Mouse (Mus musculus) inflammation-experienced regulatory T-cells, adult 6 months (primary cell): ENCODE measurements around the gene Hcn2. TPM values are rescaled to one million over a fixed set of nuclear protein-coding genes. Genes with fewer than 3 reads are reported as not detected.
A peak's percentile ranks its signal among the peaks of the same experiment; 100 is the strongest.

Experiments used
- ATAC-seq: one replicate; pipeline ENCODE4 v1.8.0; 2017
- polyA plus RNA-seq, 3 experiments: library from polyadenylated mRNA; unstranded; fragments of 100-300 nt; shearing (Covaris generic); gene quantifications; one replicate each; pipeline ENCODE4 v1.2.1; 2017

Gene Hcn2
- polyA plus RNA-seq, 3 experiments from 2014 or later: not detected

GRCm38 (mm10) chr10:79778006-79778405, 61.6 kb downstream of the Hcn2 start:
- ATAC-seq: no peak

GRCm38 (mm10) chr10:79779193-79779592, 62.8 kb downstream of the Hcn2 start:
- ATAC-seq: no peak

- peak; percentile 82 for ATAC-seq
Observed at GRCm38 (mm10) chr10:79779784-79780663, 63.6 kb downstream of the Hcn2 start.

- ATAC-seq: peak; percentile 60
Observed at GRCm38 (mm10) chr10:79780664-79781015, 64.2 kb downstream of the Hcn2 start.

- ATAC-seq: no peak
Observed at GRCm38 (mm10) chr10:79781139-79781538, 64.7 kb downstream of the Hcn2 start.

- no peak for ATAC-seq
Observed at GRCm38 (mm10) chr10:79781956-79782355, 65.5 kb downstream of the Hcn2 start.

- ATAC-seq: no peak
Observed at GRCm38 (mm10) chr10:79783050-79783449, 66.6 kb downstream of the Hcn2 start.

- ATAC-seq: no peak
Observed at GRCm38 (mm10) chr10:79783920-79784800, 67.7 kb downstream of the Hcn2 start.

Other genes starting within 250 kb of the Hcn2 start
- gene Vmn2r83, start 247.9 kb upstream of the Hcn2 start, polyA plus RNA-seq: not detected
- gene Plpp2, start 182.8 kb upstream of the Hcn2 start, polyA plus RNA-seq: 1 to 10 TPM; 2.4 to 5.8 (median 2.9) TPM
- gene Mier2, start 161.4 kb upstream of the Hcn2 start, polyA plus RNA-seq: 10 to 100 TPM; 11.6 to 15.0 (median 13.1) TPM
- not detected for gene Theg, start 129.3 kb upstream of the Hcn2 start, polyA plus RNA-seq
- not detected for gene C2cd4c, start 102.6 kb upstream of the Hcn2 start, polyA plus RNA-seq
- not detected for gene Shc2, start 78.7 kb upstream of the Hcn2 start, polyA plus RNA-seq
- gene Odf3l2, start 70.9 kb upstream of the Hcn2 start, polyA plus RNA-seq: not detected
- gene Madcam1, start 52.1 kb upstream of the Hcn2 start, polyA plus RNA-seq: not detected
- 10 to 100 TPM; 15.9 to 25.7 (median 17.5) TPM for gene Tpgs1, start 47.3 kb upstream of the Hcn2 start, polyA plus RNA-seq
- 10 to 100 TPM; 13.9 to 26.7 (median 20.5) TPM for gene Cdc34, start 34.4 kb upstream of the Hcn2 start, polyA plus RNA-seq
- gene Gzmm, start 27.6 kb upstream of the Hcn2 start, polyA plus RNA-seq: 1 to 10 TPM in 1 of 3 experiments, under 1 TPM in 2; 0.62 to 3.2 (median 0.94) TPM
- 100 to 1,000 TPM; 116 to 152 (median 121) TPM for gene Bsg, start 12.1 kb upstream of the Hcn2 start, polyA plus RNA-seq
- gene Polrmt, start 29.9 kb downstream of the Hcn2 start, polyA plus RNA-seq: 10 to 100 TPM; 10.6 to 19.2 (median 17.1) TPM
- gene Fgf22, start 38.4 kb downstream of the Hcn2 start, polyA plus RNA-seq: under 1 TPM in 1 of 3 experiments, not detected in 2; 0.24 TPM
- 1 to 10 TPM; 2.1 to 2.8 (median 2.7) TPM for gene Rnf126, start 50.3 kb downstream of the Hcn2 start, polyA plus RNA-seq
- gene Fstl3, start 60.6 kb downstream of the Hcn2 start, polyA plus RNA-seq: 1 to 10 TPM in 1 of 3 experiments, under 1 TPM in 1, not detected in 1; 0.21 to 1.2 TPM
- 1 to 10 TPM in 1 of 3 experiments, under 1 TPM in 1, not detected in 1; 0.57 to 1.1 TPM for gene Prss57, start 74.3 kb downstream of the Hcn2 start, polyA plus RNA-seq
- gene Palm, start 76.9 kb downstream of the Hcn2 start, polyA plus RNA-seq: under 1 TPM in 1 of 3 experiments, not detected in 2; 0.43 TPM
- not detected for gene Misp, start 104.4 kb downstream of the Hcn2 start, polyA plus RNA-seq
- 100 to 1,000 TPM in 2 of 3 experiments, 10 to 100 TPM in 1; 97.4 to 169 (median 149) TPM for gene Ptbp1, start 137.8 kb downstream of the Hcn2 start, polyA plus RNA-seq
- gene Prtn3, start 157.8 kb downstream of the Hcn2 start, polyA plus RNA-seq: not detected
- gene Plppr3, start 158.0 kb downstream of the Hcn2 start, polyA plus RNA-seq: 1 to 10 TPM; 1.6 to 3.3 (median 2.2) TPM
- gene Elane, start 169.6 kb downstream of the Hcn2 start, polyA plus RNA-seq: not detected
- not detected for gene Cfd, start 174.2 kb downstream of the Hcn2 start, polyA plus RNA-seq
- 1 to 10 TPM; 5.7 to 7.9 (median 7.1) TPM for gene Med16, start 192.3 kb downstream of the Hcn2 start, polyA plus RNA-seq
- gene Gm26602, start 194.2 kb downstream of the Hcn2 start, polyA plus RNA-seq: 1 to 10 TPM in 1 of 3 experiments, not detected in 2; 5.5 TPM
- gene Kiss1r, start 200.3 kb downstream of the Hcn2 start, polyA plus RNA-seq: not detected
- gene R3hdm4, start 204.6 kb downstream of the Hcn2 start, polyA plus RNA-seq: 100 to 1,000 TPM in 1 of 3 experiments, 10 to 100 TPM in 2; 96.5 to 106 (median 96.9) TPM
- gene Arid3a, start 210.4 kb downstream of the Hcn2 start, polyA plus RNA-seq: 1 to 10 TPM; 2.1 to 3.5 (median 2.4) TPM
- 10 to 100 TPM; 66.6 to 85.2 (median 74.2) TPM for gene Wdr18, start 243.5 kb downstream of the Hcn2 start, polyA plus RNA-seq